Mouse (Mus musculus) bone marrow, adult 2 months (tissue): Measurements from ENCODE around the gene Nenf.

Experiments
- CTCF ChIP-seq: fragments of 200-500 bp; IDR thresholded peaks from 2 replicates; pipeline ENCODE4 v1.5.1; 2011; ENCODE audit warnings: low read length, control low read depth; ENCODE audit not compliant: control insufficient read depth, insufficient read depth
- POLR2A ChIP-seq: fragments of 200-500 bp; IDR thresholded peaks from 2 replicates; pipeline ENCODE4 v1.6.1; 2011; ENCODE audit warnings: low read depth, mild to moderate bottlenecking, control low read depth, low read length, borderline replicate concordance; ENCODE audit not compliant: control insufficient read depth

GRCm38 (mm10) chr1:191340530-191340929 is 22.5 kb upstream of the Nenf start:
- TF ChIP-seq CTCF (no peak), POLR2A (no peak)
